Mouse (Mus musculus): ENCODE results near the gene Blm.

GRCm38 (mm10) chr7:80406186-80406585 is 128.7 kb downstream of the Blm start:
- TF ChIP-seq CTCF (conservative IDR thresholded peaks at IDR 0.05; ENCODE audit: low read length) (no peak), POU5F1 (IDR thresholded peaks at IDR 0.05; ENCODE audit: borderline replicate concordance, low read length) (no peak), NANOG (IDR thresholded peaks at IDR 0.05; ENCODE audit: borderline replicate concordance, low read length) (no peak)
